ENCODE assay signal across 11 mouse cellular contexts in the genomic region with DNA sequence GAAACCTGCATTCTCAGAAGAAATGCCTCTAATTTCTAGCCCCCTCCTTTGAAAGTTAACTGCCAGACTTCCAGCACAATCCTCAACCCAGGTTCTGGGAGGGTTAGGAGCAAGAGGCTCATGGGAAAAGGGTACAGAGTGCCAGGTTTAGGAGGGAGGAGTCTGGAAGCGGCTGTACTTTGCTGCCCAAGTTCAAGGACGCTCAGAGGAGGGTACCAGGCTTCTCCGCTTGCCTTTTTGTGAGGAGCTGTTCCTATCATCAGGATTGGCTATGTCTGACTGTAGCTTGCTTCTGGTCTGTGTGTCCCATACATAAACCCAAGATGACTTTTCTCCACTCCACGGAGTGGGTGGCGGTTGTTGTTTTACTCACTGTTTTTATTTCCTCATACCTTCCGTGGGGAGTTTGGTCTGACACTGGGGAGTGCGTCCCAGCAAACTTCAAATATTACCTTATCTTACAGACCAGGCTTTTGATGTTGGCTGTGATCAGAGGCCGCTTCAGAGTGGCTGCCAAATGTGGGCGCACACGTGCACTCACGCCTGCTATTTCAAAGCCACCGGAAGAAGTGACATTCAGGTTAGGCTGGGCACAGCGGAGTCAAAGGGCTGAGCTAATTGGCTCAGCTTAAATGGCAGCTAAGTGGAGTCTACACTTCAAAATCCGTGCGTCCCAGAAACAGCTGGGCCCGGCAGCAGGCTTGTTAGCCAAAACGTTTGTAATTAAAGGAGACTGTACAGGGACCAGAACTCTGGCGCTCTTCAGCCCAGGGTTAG. TPM values are rescaled to one million over a fixed set of nuclear protein-coding genes. Genes with fewer than 3 reads are reported as not detected.
DNase-seq lines count a peak whose midpoint lies in the region; TF ChIP-seq lines count a peak whose summit lies in the region.
"Had no signal": no experiment of that assay in that cellular context is flagged by ENCODE, and none has a peak within 500 bp of the region (broad histone marks: within the 10 kb centered on the region; RNA-seq: fewer than 3 reads in every experiment).

No protein-coding gene starts in this region.

- no peaks in the 10 kb centered on the region for H3K79me2 ChIP-seq in heart, adult 2 months (replicated peaks; ENCODE audit: control insufficient read depth, insufficient read depth, low read length)

- no peaks in the 10 kb centered on the region for H3K27me3 ChIP-seq in heart, adult 2 months (ENCODE audit: control insufficient read depth, insufficient read depth, low read length)
- H3K27me3 ChIP-seq in embryonic facial prominence, embryonic 10.5 days (replicated peaks; ENCODE audit: low read depth, poor library complexity, severe bottlenecking) = peaks cover 28% of the 10 kb centered on the region; the same call in 1 of the 2 replicates
- H3K27me3 ChIP-seq in midbrain, embryonic 10.5 days (ENCODE audit: low read depth, poor library complexity, severe bottlenecking) = 0 out of 2 replicates have a peak, but pooled peaks cover 10% of the 10 kb centered on the region

- TF ChIP-seq EP300 in heart, adult 2 months (IDR thresholded peaks at IDR 0.05; ENCODE audit: insufficient read depth, low read depth, low read length) = no peak

- H3K4me3 ChIP-seq in heart, adult 2 months = no peak overlapping the region
- no peak overlapping the region for H3K4me3 ChIP-seq in embryonic facial prominence, embryonic 10.5 days
- H3K4me3 ChIP-seq in midbrain, embryonic 10.5 days = peak overlapping the region; percentile 40; the same call in 1 of the 2 replicates
- H3K4me3 ChIP-seq: myocyte had no signal

- H3K27ac ChIP-seq in heart, adult 2 months = peak overlapping the region; percentile 23; the same call in 1 of the 2 replicates
- H3K27ac ChIP-seq in embryonic facial prominence, embryonic 10.5 days (replicated peaks) = peak overlapping the region; percentile 52
- H3K27ac ChIP-seq in midbrain, embryonic 10.5 days (replicated peaks) = peak overlapping the region; percentile 84
- H3K27ac ChIP-seq: liver, embryonic 14.5 days had no signal

- no peak for DNase-seq in heart, adult 2 months
- no peak for DNase-seq in heart, postnatal 25 days (ENCODE audit: low spot score)
- peak; percentile 47 for DNase-seq in embryonic facial prominence, embryonic 10.5 days (ENCODE audit: low spot score)
- peak; percentile 49 for DNase-seq in gastrocnemius, postnatal 25 days
- DNase-seq in midbrain, embryonic 10.5 days (ENCODE audit: low spot score) = no peak
- DNase-seq in B cell, adult 2 months = no peak
- DNase-seq in embryo, embryonic 11 days = no peak
- no peak for DNase-seq in layer of hippocampus, postnatal 14 days (ENCODE audit: low spot score in 2 of 2)
- DNase-seq: kidney, adult 2 months had no signal

- H3K4me1 ChIP-seq in heart, adult 2 months (ENCODE audit: control insufficient read depth, insufficient read depth, low read length) = peaks cover 4% of the 10 kb centered on the region
- H3K4me1 ChIP-seq in embryonic facial prominence, embryonic 10.5 days = peaks cover 68% of the 10 kb centered on the region
- H3K4me1 ChIP-seq in midbrain, embryonic 10.5 days = peaks cover 93% of the 10 kb centered on the region

- intact Hi-C loops in heart, adult 2 months (cut with DNase I) = no loop called here
- intact Hi-C loops in heart, postnatal 25 days (cut with DNase I) = no loop called here

- no peaks in the 10 kb centered on the region for H3K36me3 ChIP-seq in heart, adult 2 months (ENCODE audit: control insufficient read depth, insufficient read depth, low read length)
- peaks cover 100% of the 10 kb centered on the region for H3K36me3 ChIP-seq in embryonic facial prominence, embryonic 10.5 days (replicated peaks)
- H3K36me3 ChIP-seq in midbrain, embryonic 10.5 days = peaks cover 95% of the 10 kb centered on the region

- 53% methylated on average over 18 of the region's 18 CpGs for WGBS in heart, adult 2 months
- WGBS in embryonic facial prominence, embryonic 10.5 days = 54% methylated on average over 18 of the region's 18 CpGs
- WGBS in midbrain, embryonic 10.5 days = 68% methylated on average over 18 of the region's 18 CpGs

- no peak for TF ChIP-seq POLR2A in heart, adult 2 months (IDR thresholded peaks at IDR 0.05; ENCODE audit: insufficient read depth, low read depth, low read length)

- H3K9me3 ChIP-seq in embryonic facial prominence, embryonic 10.5 days = peaks cover 6% of the 10 kb centered on the region; the same call in 1 of the 2 replicates
- H3K9me3 ChIP-seq in midbrain, embryonic 10.5 days (replicated peaks) = peaks cover 6% of the 10 kb centered on the region; the same call in 1 of the 2 replicates

- TF ChIP-seq CTCF in heart, adult 2 months (IDR thresholded peaks at IDR 0.05) = no peak

- H3K9ac ChIP-seq in heart, adult 2 months (ENCODE audit: low read depth, low read length) = 0 out of 2 replicates have a peak overlapping the region, but pooled peaks have one; percentile 22
- H3K9ac ChIP-seq: liver, embryonic 14.5 days had no signal

RNA-seq across cellular contexts. Expression of a gene that starts 16.1 kb away (rescaled TPM):
- total RNA-seq in heart, adult 2 months (2021) = 1 to 10 TPM; 3.5 to 6.6 TPM
- polyA plus RNA-seq in heart, adult 2 months (2012; rRNA removed) = 2.7 and 2.8 TPM in 2 replicates
- total RNA-seq in heart, postnatal 25 days (2021) = 1 to 10 TPM; 5.2 to 6.0 TPM
- 12.7 and 15.3 TPM in 2 replicates for polyA plus RNA-seq in embryonic facial prominence, embryonic 10.5 days (2016; fragmentation: Nextera tagmentation; extraction: Ambion mirVana)
- total RNA-seq in gastrocnemius, postnatal 25 days (2021) = 1 to 10 TPM; 9.5 to 9.8 TPM
- 17.5 and 17.6 TPM in 2 replicates for polyA plus RNA-seq in midbrain, embryonic 10.5 days (2016; fragmentation: Nextera tagmentation; extraction: Ambion mirVana)
- total RNA-seq in layer of hippocampus, postnatal 14 days (2021) = 10 to 100 TPM; 28.1 to 28.6 TPM

Comparison
In these comparisons a context has a peak if more than half of its experiments do, and no peak if none do; other contexts are left out.
1. DNase-seq: peak in embryonic facial prominence, embryonic 10.5 days (single experiment) and gastrocnemius, postnatal 25 days (single experiment); none in heart, adult 2 months (0 of 2), heart, postnatal 25 days (single experiment), midbrain, embryonic 10.5 days (single experiment), B cell, adult 2 months (0 of 2), embryo, embryonic 11 days (single experiment) and layer of hippocampus, postnatal 14 days (0 of 2).
2. H3K27ac ChIP-seq: peak in every context shown above with its lines; median percentile 84 in midbrain, embryonic 10.5 days; 52 in embryonic facial prominence, embryonic 10.5 days; 23 in heart, adult 2 months.